Mouse (Mus musculus) testis, adult 2 months (tissue): ENCODE data around the gene Memo1.

Experiments used
- CTCF ChIP-seq: fragments of 200-500 bp; IDR thresholded peaks from 2 replicates; pipeline ENCODE4 v1.5.1; 2012; ENCODE audit warnings: low read depth, mild to moderate bottlenecking, inconsistent platforms, low read length, moderate library complexity; ENCODE audit not compliant: control insufficient read depth, insufficient read depth, insufficient replicate concordance
- POLR2A ChIP-seq: fragments of 200-500 bp; IDR thresholded peaks from 2 replicates; pipeline ENCODE4 v1.6.1; 2012; ENCODE audit warnings: low read depth, mild to moderate bottlenecking, inconsistent platforms, low read length, moderate library complexity; ENCODE audit not compliant: control insufficient read depth

DNA sequence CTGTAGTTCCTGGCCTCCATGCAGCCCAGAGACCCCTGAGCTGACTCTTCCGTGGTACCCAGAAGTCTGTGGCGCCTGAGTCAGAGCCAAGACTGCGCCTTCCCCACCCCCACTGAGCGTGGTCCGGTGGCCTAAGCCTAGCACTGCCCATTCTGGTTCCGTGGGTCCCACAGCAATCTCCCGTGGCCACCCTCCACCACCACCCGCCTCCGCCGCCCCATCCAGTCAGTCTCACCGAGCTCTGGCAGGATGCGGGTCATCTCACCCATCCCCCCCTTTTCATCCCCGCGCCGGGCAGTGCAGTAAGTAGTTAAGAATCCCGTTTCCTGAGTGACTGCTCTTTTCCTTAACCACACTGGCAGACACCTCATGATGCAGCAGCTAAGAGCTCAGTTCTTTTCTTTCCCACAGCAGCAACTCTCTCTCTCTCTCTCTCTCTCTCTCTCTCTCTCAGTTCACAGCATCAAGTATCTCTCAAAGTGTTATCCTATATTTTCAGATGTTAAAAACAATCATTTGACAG, 22.6 kb downstream of the Memo1 start:
- TF ChIP-seq CTCF (no peak), POLR2A (no peak)
